Mouse (Mus musculus) embryonic fibroblast, embryonic 13.5 days (primary cell): ENCODE measurements around the gene Gpr39.

Source experiments
- CTCF ChIP-seq: IDR thresholded peaks from 2 replicates; pipeline ENCODE4 v1.5.1; 2011; ENCODE audit warnings: mild to moderate bottlenecking, control low read depth, low read length, moderate library complexity, borderline replicate concordance; ENCODE audit not compliant: insufficient read depth
- POLR2A ChIP-seq: IDR thresholded peaks from 2 replicates; pipeline ENCODE4 v1.6.1; 2011; ENCODE audit warnings: low read depth, mild to moderate bottlenecking, control low read depth, low read length, moderate library complexity

DNA sequence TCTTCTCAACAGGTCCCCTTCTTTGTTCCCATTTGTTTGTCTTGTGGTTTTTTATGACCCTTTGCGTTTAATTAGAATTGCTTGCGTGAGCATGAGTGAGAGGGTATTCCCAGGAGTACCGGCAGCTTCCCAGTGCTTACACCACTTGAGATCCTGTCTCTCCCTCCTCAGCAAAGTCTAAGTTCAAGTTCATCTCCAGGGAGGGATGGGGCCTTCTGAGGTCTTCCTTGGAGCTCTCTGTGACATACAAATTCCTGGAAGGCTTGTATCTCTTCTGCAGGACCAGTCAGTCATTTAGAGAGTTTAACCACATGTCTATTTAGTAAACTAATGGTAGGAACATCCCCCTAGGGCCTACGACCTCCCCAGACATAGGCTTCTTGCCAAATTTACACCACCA, 55.1 kb downstream of the Gpr39 start:
- TF ChIP-seq POLR2A (no peak), CTCF (no peak)
